Mouse (Mus musculus): ENCODE measurements at regions not wholly inside any gene's neighbourhood (a gene's known extent, or its start where the extent isn't known, plus 50 kb on each side); places are given as distances from the start of the nearest gene placed in this dataset.

GRCm38 (mm10) chr11:22692281-22692857 is 168.4 kb downstream of the B3gnt2 start:
- no peak for DNase-seq (ENCODE audit: low spot score in 2 of 2)

DNA sequence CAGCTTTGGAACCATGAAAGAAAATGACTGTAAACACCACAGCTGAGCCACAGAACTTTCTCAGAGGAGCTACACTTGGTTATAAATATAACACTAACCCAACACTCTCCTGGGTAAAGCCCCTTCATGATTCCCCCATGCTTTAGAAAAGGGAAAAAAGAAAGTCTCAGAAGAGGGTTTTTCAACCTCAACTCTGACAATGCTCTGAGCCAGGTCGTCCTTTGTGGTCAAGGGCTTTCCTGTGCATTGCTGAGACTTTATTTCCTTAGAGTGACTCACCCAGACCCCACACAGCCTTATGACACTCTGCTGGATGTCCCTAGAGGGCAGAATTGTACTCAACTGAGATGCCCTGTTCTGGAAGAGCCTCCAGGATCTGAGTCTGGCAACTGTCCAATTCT is 167.8 kb downstream of the B3gnt2 start:
- DNase-seq (ENCODE audit: low spot score in 2 of 2) = no peak

DNA sequence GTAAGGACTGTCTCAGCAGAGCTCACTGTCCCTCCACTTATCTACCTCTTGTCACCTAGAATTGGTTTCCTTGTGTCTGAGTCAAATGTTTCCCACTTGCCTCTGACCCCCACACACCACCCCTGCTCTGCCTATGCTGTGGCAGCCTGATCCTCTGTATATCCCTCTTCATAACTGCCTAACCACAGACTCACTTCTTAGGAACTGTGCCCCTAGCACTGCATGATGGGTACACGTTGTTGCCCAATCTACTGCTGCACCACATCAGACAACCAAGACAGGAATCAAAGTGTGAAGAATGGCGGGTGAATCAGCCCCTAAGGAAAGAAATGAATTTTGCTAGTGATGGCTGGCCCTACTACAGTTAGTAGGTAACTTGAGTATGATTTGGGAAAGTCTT is 167.4 kb downstream of the B3gnt2 start:
- DNase-seq (ENCODE audit: low spot score in 2 of 2) = no peak

DNA sequence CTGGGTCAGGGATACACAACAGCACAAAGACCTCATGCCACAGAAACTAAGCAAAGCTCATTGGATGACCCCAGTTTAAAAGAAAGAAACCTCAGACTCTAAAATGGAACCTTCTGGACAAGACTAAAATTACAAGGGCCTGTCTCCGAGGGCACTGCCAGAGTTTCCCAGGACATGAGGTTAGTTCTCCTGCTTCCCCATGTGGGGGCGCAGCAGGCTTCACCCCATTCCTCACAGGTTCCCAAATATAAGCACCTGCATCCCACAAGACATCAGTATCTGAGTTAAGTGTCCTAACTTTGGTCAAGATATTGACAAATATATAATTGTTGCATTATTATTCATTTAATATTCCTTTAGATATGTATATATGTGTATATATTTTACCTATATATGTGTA is 166.8 kb downstream of the B3gnt2 start:
- no peak for DNase-seq (ENCODE audit: low spot score in 2 of 2)

DNA sequence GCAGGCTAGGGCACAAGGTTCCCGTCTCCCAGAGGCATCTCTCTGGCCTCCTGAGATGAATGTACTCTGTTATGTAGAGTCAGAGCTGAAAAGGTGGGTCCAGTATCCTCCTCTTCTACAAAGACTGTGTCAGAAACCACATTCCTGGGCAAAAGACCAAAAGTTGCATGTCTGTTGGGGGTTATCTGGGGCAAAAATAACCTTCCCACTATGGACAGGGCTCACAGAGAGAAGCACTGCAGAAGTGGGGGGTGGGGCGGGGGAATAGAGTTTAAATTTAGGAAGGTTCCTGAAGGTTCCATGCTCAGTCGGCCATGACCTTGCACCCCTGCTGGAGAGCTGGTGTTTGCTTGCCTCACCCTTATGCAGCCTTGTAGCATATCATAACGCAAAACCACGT is 165.9 kb downstream of the B3gnt2 start:
- no peak for DNase-seq (ENCODE audit: low spot score in 2 of 2)

GRCm38 (mm10) chr11:22695237-22695636 is 165.5 kb downstream of the B3gnt2 start:
- DNase-seq (ENCODE audit: low spot score in 2 of 2) = no peak

- DNase-seq (ENCODE audit: low spot score in 2 of 2) = peak in 1 of 2 experiments; percentile 48
These were observed 162.5 kb downstream of the B3gnt2 start for GRCm38 (mm10) chr11:22698057-22698941.

DNA sequence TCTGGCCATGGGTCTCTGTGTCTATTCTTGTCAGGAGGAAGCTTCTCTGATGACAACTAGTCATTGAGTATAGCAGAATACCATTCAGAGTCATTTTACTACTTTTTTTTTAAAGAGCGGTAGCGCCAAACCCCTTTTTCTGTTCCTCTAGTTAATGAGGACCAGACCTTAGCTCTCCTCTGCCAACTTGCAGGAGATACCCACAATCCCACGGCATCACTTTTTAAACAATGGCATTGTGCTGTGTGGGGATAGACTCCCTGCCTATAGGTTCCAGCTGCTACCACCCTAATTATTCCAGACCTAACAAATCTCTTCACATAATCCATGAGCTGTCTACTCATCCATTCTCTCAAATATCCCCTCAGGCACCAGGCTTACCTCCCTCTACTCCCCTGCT is 154.7 kb downstream of the B3gnt2 start:
- no peak for DNase-seq (ENCODE audit: low spot score in 2 of 2)

All from right cerebral cortex, postnatal 10 days (tissue).